Mouse (Mus musculus) urinary bladder, postnatal 14 days (tissue): Measurements from ENCODE around the gene Ceacam11.
"Not testable (repeated sequence)": the region's sequence is repeated elsewhere in the genome, so short reads cannot be mapped to it uniquely, and the experiment has no call there.

Source experiments
- DNase-seq: peaks from one replicate; pipeline ENCODE4 v3.0.0; 2021; ENCODE audit warnings: low spot score

Ceacam11 gene

GRCm38 (mm10) chr7:17971824-17972223 lies at the start of gene Ceacam11:
TSS of gene Ceacam11 (plus strand) at chr7:17972124.
- DNase-seq, result no peak

- DNase-seq, result not testable (repeated sequence)
These were observed 29.2 kb downstream of the Ceacam11 start for GRCm38 (mm10) chr7:18001131-18001530.

GRCm38 (mm10) chr7:18009589-18009988 lies 37.7 kb downstream of the Ceacam11 start, which contains the start of gene Ceacam13:
TSS of gene Ceacam13 (plus strand) at chr7:18009889.
- no peak for DNase-seq
